ENCODE assay signal across 23 mouse cellular contexts in genomic region chr6:121212988-121213387, GRCm38 (mm10). TPM values are rescaled to one million over a fixed set of nuclear protein-coding genes. Genes with fewer than 3 reads are reported as not detected.
DNase-seq lines count a peak whose midpoint lies in the region; ATAC-seq and TF ChIP-seq lines count a peak whose summit lies in the region.
"Had no signal": no experiment of that assay in that cellular context is flagged by ENCODE, and none has a peak within 500 bp of the region (broad histone marks: within the 10 kb centered on the region; RNA-seq: fewer than 3 reads in every experiment).

No protein-coding gene starts in this region.

- TF ChIP-seq CTCF in gastrocnemius, adult 2 months (IDR thresholded peaks at IDR 0.05): no peak

- no peaks in the 10 kb centered on the region for H3K36me3 ChIP-seq in lung, embryonic 16.5 days (ENCODE audit: control insufficient read depth, insufficient read depth, low read length)
- peaks cover 57% of the 10 kb centered on the region for H3K36me3 ChIP-seq in megakaryocyte, embryonic 14.5 days (replicated peaks; ENCODE audit: low read length)
- H3K36me3 ChIP-seq: embryonic facial prominence, embryonic 12.5 days; embryonic facial prominence, embryonic 15.5 days; hindbrain, embryonic 12.5 days; hindbrain, embryonic 15.5 days had no signal

- intact Hi-C loops in gastrocnemius, adult 2 months (cut with DNase I): no loop called here

- H3K4me1 ChIP-seq in lung, embryonic 16.5 days (replicated peaks; ENCODE audit: control insufficient read depth, insufficient read depth, low read length): peaks cover 19% of the 10 kb centered on the region
- peaks cover 79% of the 10 kb centered on the region for H3K4me1 ChIP-seq in megakaryocyte, embryonic 14.5 days

- 52% methylated on average over 4 of the region's 4 CpGs for WGBS in lung, embryonic 16.5 days

- DNase-seq in gastrocnemius, adult 2 months: no peak
- DNase-seq in gastrocnemius, adult 18-20 months (ENCODE audit: low spot score): no peak
- DNase-seq in lung, adult 18-20 months: no peak
- DNase-seq in heart, adult 11 months: no peak
- DNase-seq: adrenal gland, postnatal 10 days; adrenal gland, postnatal 36 days; cerebellum, adult 18-20 months; cerebellum, adult 9-11 months; cerebellum, postnatal 25 days; forebrain, postnatal 0 days; gastrocnemius, postnatal 10 days; gastrocnemius, postnatal 36 days had no signal

- H3K9ac ChIP-seq in lung, embryonic 16.5 days (ENCODE audit: low read length): no peak overlapping the region
- H3K9ac ChIP-seq: embryonic facial prominence, embryonic 12.5 days; embryonic facial prominence, embryonic 15.5 days; forebrain, postnatal 0 days; hindbrain, embryonic 12.5 days; hindbrain, embryonic 15.5 days had no signal

- no peak overlapping the region for H3K4me2 ChIP-seq in lung, embryonic 16.5 days (ENCODE audit: low read depth, low read length)
- H3K4me2 ChIP-seq: embryonic facial prominence, embryonic 12.5 days; embryonic facial prominence, embryonic 15.5 days; heart, embryonic 11.5 days; hindbrain, embryonic 12.5 days; hindbrain, embryonic 15.5 days had no signal

- H3K27me3 ChIP-seq in lung, embryonic 16.5 days (ENCODE audit: control insufficient read depth, insufficient read depth, low read depth, low read length): peaks cover 7% of the 10 kb centered on the region
- H3K27me3 ChIP-seq in megakaryocyte, embryonic 14.5 days (replicated peaks): no peaks in the 10 kb centered on the region
- H3K27me3 ChIP-seq: Patski had no signal

- peak overlapping the region; percentile 97 for H3K27ac ChIP-seq in gastrocnemius, adult 2 months
- H3K27ac ChIP-seq in lung, embryonic 16.5 days (ENCODE audit: low read length): peak overlapping the region; percentile 71
- H3K27ac ChIP-seq: embryonic facial prominence, embryonic 12.5 days; embryonic facial prominence, embryonic 15.5 days; hindbrain, embryonic 12.5 days; hindbrain, embryonic 15.5 days had no signal

- peak; percentile 39; the same call in 1 of the 2 replicates for ATAC-seq in lung, embryonic 16.5 days (ENCODE audit: low read depth)
- no peak for ATAC-seq in megakaryocyte, adult 5-6 weeks (ENCODE audit: poor library complexity, severe bottlenecking)
- ATAC-seq: forebrain, embryonic 14.5 days; forebrain, postnatal 0 days; Patski had no signal

- H3K4me3 ChIP-seq in gastrocnemius, adult 2 months: peak overlapping the region; percentile 86
- no peak overlapping the region for H3K4me3 ChIP-seq in lung, embryonic 16.5 days (ENCODE audit: low read length)
- peak overlapping the region; percentile 95 for H3K4me3 ChIP-seq in megakaryocyte, embryonic 14.5 days (replicated peaks)
- H3K4me3 ChIP-seq: embryonic facial prominence, embryonic 12.5 days; embryonic facial prominence, embryonic 15.5 days; hindbrain, embryonic 12.5 days; hindbrain, embryonic 15.5 days had no signal

- no peaks in the 10 kb centered on the region for H3K9me3 ChIP-seq in lung, embryonic 16.5 days (ENCODE audit: control insufficient read depth, low read length)
- H3K9me3 ChIP-seq in megakaryocyte, embryonic 14.5 days: peaks cover 2% of the 10 kb centered on the region
- H3K9me3 ChIP-seq: embryonic facial prominence, embryonic 12.5 days; embryonic facial prominence, embryonic 15.5 days; hindbrain, embryonic 15.5 days had no signal

RNA-seq across cellular contexts. Expression of gene Tuba8, which starts 2.5 kb away (rescaled TPM):
- 100 to 1,000 TPM; 201 to 248 TPM for total RNA-seq in gastrocnemius, adult 2 months (2021)
- total RNA-seq in gastrocnemius, adult 18-20 months (2021): 100 to 1,000 TPM; 193 to 210 TPM
- 16.9 and 19.9 TPM in 2 replicates for polyA plus RNA-seq in lung, embryonic 16.5 days (2015; fragmentation: Nextera tagmentation; extraction: Ambion mirVana)
- 75.1 and 120 TPM in 2 replicates for polyA plus RNA-seq in megakaryocyte, embryonic 14.5 days (2012; ENCODE audit: insufficient read depth, low replicate concordance)
- total RNA-seq in megakaryocyte, adult 5-6 weeks (2015): 5.1 and 6.2 TPM in 2 replicates
- total RNA-seq in megakaryocyte, adult 5-6 weeks (2017): 5.1 and 5.6 TPM in 2 replicates
- polyA plus RNA-seq: heart, embryonic 14.5 days had no signal

RNA-seq across cellular contexts. Expression of gene Pex26, which starts 29.5 kb away (rescaled TPM):
- total RNA-seq in gastrocnemius, adult 2 months (2021): 1 to 10 TPM; 3.5 to 3.8 TPM
- total RNA-seq in gastrocnemius, adult 18-20 months (2021): 1 to 10 TPM; 2.9 TPM
- 15.6 and 17.6 TPM in 2 replicates for polyA plus RNA-seq in lung, embryonic 16.5 days (2015; fragmentation: Nextera tagmentation; extraction: Ambion mirVana)
- 3.6 and 7.2 TPM in 2 replicates for polyA plus RNA-seq in megakaryocyte, embryonic 14.5 days (2012; ENCODE audit: insufficient read depth, low replicate concordance)
- 3.7 and 4.8 TPM in 2 replicates for total RNA-seq in megakaryocyte, adult 5-6 weeks (2015)
- 4.2 and 5.7 TPM in 2 replicates for total RNA-seq in megakaryocyte, adult 5-6 weeks (2017)

RNA-seq across cellular contexts. Expression of gene Usp18, which starts 32.7 kb away (rescaled TPM):
- total RNA-seq in gastrocnemius, adult 2 months (2021): 1 to 10 TPM in 1 of 2 experiments, under 1 TPM in 1; 0.89 to 1.5 TPM
- 1 to 10 TPM in 1 of 2 experiments, under 1 TPM in 1; 0.91 to 1.4 TPM for total RNA-seq in gastrocnemius, adult 18-20 months (2021)
- polyA plus RNA-seq in lung, embryonic 16.5 days (2015; fragmentation: Nextera tagmentation; extraction: Ambion mirVana): 7.3 and 7.9 TPM in 2 replicates
- polyA plus RNA-seq in megakaryocyte, embryonic 14.5 days (2012; ENCODE audit: insufficient read depth, low replicate concordance): 1.2 TPM in 1 of 2 replicates, not detected in the other
- total RNA-seq in megakaryocyte, adult 5-6 weeks (2015): 25.0 and 26.8 TPM in 2 replicates
- total RNA-seq in megakaryocyte, adult 5-6 weeks (2017): 14.2 and 20.7 TPM in 2 replicates

Comparison
In these comparisons a context has a peak if more than half of its experiments do, and no peak if none do; other contexts are left out.
1. RNA of gene Tuba8, which starts 2.5 kb away (total RNA-seq): 201 to 248 TPM in gastrocnemius, adult 2 months and 193 to 210 TPM in gastrocnemius, adult 18-20 months; 5.1 to 6.2 TPM in megakaryocyte, adult 5-6 weeks; every median in the first group is over 10 times any median in the second.
2. RNA of gene Usp18, which starts 32.7 kb away (total RNA-seq): 14.2 to 26.8 TPM in megakaryocyte, adult 5-6 weeks; 0.89 to 1.5 TPM in gastrocnemius, adult 2 months and 0.91 to 1.4 TPM in gastrocnemius, adult 18-20 months; every median in the first group is over 4 times any median in the second.